In the genomic region with DNA sequence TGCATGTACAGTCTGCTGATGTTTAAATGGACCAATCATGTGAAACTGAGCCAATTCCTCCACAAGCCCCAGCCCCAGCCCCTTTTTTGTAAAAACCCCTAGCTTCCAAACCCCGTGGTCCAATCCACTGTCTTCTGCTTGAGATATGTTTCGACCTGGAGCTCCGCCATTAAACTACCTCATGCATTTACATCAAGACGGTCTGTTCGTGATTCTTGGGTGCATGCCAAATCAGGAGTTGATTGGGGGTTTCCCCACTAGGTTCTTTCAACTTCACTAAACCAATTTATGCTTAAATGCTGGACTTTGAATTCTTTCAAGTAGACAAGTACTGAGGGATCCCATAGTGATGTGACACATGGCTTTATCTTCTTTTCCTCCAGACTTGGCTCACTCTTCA, we compare ENCODE assay signal across 26 mouse cellular contexts.
"Had no signal": no experiment of that assay in that cellular context is flagged by ENCODE, and none has a peak within 500 bp of the region (broad histone marks: within the 10 kb centered on the region; RNA-seq: fewer than 3 reads in every experiment).

No protein-coding gene starts in this region.

- ATAC-seq: forebrain, embryonic 15.5 days; forebrain, embryonic 16.5 days; forebrain, postnatal 0 days had no signal

- H3K36me3 ChIP-seq: embryonic facial prominence, embryonic 10.5 days; embryonic facial prominence, embryonic 12.5 days; embryonic facial prominence, embryonic 13.5 days; embryonic facial prominence, embryonic 15.5 days; forebrain, embryonic 10.5 days; forebrain, embryonic 12.5 days; forebrain, embryonic 15.5 days had no signal

- H3K27me3 ChIP-seq: embryonic facial prominence, embryonic 12.5 days; embryonic facial prominence, embryonic 13.5 days; embryonic facial prominence, embryonic 15.5 days; forebrain, embryonic 12.5 days; forebrain, embryonic 15.5 days had no signal

- H3K9me3 ChIP-seq: embryonic facial prominence, embryonic 12.5 days; embryonic facial prominence, embryonic 13.5 days; embryonic facial prominence, embryonic 15.5 days; forebrain, embryonic 12.5 days; forebrain, embryonic 15.5 days had no signal

- H3K4me1 ChIP-seq: forebrain, embryonic 12.5 days had no signal

- H3K27ac ChIP-seq: embryonic facial prominence, embryonic 10.5 days; embryonic facial prominence, embryonic 12.5 days; embryonic facial prominence, embryonic 13.5 days; embryonic facial prominence, embryonic 15.5 days; forebrain, embryonic 10.5 days; forebrain, embryonic 12.5 days; forebrain, embryonic 15.5 days; gastrocnemius, adult 2 months; heart, adult 2 months had no signal

- H3K4me2 ChIP-seq: embryonic facial prominence, embryonic 12.5 days; embryonic facial prominence, embryonic 13.5 days; embryonic facial prominence, embryonic 15.5 days; forebrain, embryonic 12.5 days; forebrain, embryonic 15.5 days had no signal

- H3K4me3 ChIP-seq: embryonic facial prominence, embryonic 10.5 days; embryonic facial prominence, embryonic 12.5 days; embryonic facial prominence, embryonic 13.5 days; embryonic facial prominence, embryonic 15.5 days; erythroblast, embryonic 14.5 days; forebrain, embryonic 10.5 days; forebrain, embryonic 12.5 days; forebrain, embryonic 15.5 days; gastrocnemius, adult 2 months; heart, adult 2 months had no signal

- H3K9ac ChIP-seq: embryonic facial prominence, embryonic 12.5 days; embryonic facial prominence, embryonic 13.5 days; embryonic facial prominence, embryonic 15.5 days; forebrain, embryonic 12.5 days; forebrain, embryonic 15.5 days; forebrain, postnatal 0 days had no signal

- DNase-seq: cerebellum, adult 2 months; cerebellum, adult 8-10 months; cerebellum, adult 9-10 months; cerebellum, adult 9-11 months; cerebellum, postnatal 10 days; cerebellum, postnatal 14 days; cerebellum, postnatal 25 days; cerebellum, postnatal 36 days; embryo, embryonic 11 days; forebrain, postnatal 0 days; gastrocnemius, adult 2 months; gastrocnemius, postnatal 10 days; gastrocnemius, postnatal 14 days; gastrocnemius, postnatal 25 days; heart, adult 11 months; heart, adult 18-20 months; heart, adult 2 months had no signal
